Mouse (Mus musculus) myocyte (in vitro differentiated cells): ENCODE measurements around the gene Csn1s2a.

Experiments used
- CEBPB ChIP-seq: IDR thresholded peaks from 2 replicates; pipeline ENCODE4 v1.6.1; 2011; ENCODE audit warnings: mild to moderate bottlenecking, moderate library complexity; ENCODE audit not compliant: poor library complexity, insufficient read depth, severe bottlenecking
- POLR2A ChIP-seq: IDR thresholded peaks from one replicate; pipeline ENCODE4 v1.6.1; 2011; ENCODE audit warnings: low read depth, mild to moderate bottlenecking, control low read depth, moderate library complexity; ENCODE audit not compliant: insufficient read length
- POLR2AphosphoS2 ChIP-seq: IDR thresholded peaks from one replicate; pipeline ENCODE4 v1.6.1; 2011; ENCODE audit warnings: low read depth, control low read depth; ENCODE audit not compliant: insufficient read length

DNA sequence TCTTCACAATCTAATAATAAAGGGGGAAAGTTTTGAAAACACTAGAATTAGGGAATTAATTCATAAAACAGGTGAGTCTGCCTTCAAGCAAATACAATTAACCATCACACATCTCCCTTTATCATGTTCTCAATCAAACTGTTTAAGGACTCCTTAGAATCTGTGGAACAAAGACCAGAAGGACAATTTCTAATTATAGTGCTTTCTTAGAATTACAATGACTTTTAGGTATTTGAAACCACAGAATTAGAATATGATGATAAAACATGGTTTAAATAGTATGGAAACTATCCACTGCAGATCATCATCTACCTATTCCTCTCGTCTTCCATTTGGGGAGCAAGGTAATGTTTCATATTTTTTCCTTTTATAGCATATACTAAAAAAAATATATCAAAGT, at the start of gene Csn1s2a:
- no peak for TF ChIP-seq POLR2AphosphoS2
- no peak for TF ChIP-seq POLR2A
- TF ChIP-seq CEBPB, result no peak
